Comparison of ENCODE assay signal across 26 mouse cellular contexts in genomic region chr7:24421648-24422047, GRCm38 (mm10). TPM values are rescaled to one million over a fixed set of nuclear protein-coding genes. Genes with fewer than 3 reads are reported as not detected.
DNase-seq lines count a peak whose midpoint lies in the region; ATAC-seq and TF ChIP-seq lines count a peak whose summit lies in the region.
"Had no signal": no experiment of that assay in that cellular context is flagged by ENCODE, and none has a peak within 500 bp of the region (broad histone marks: within the 10 kb centered on the region; RNA-seq: fewer than 3 reads in every experiment).

No protein-coding gene starts in this region.

- no peak for TF ChIP-seq POLR2A in cortical plate, adult 2 months (IDR thresholded peaks at IDR 0.05; ENCODE audit: extremely low read depth, insufficient read depth, low read length)

- 57% methylated on average over 7 of the region's 7 CpGs for WGBS in midbrain, embryonic 13.5 days
- 72% methylated on average over 7 of the region's 7 CpGs for WGBS in neural tube, embryonic 15.5 days

- H3K9ac ChIP-seq in midbrain, embryonic 13.5 days (replicated peaks) = no peak overlapping the region
- H3K9ac ChIP-seq in neural tube, embryonic 15.5 days (replicated peaks) = no peak overlapping the region
- H3K9ac ChIP-seq: embryonic facial prominence, embryonic 15.5 days; forebrain, embryonic 12.5 days; intestine, embryonic 15.5 days; liver, embryonic 15.5 days; neural tube, embryonic 12.5 days; stomach, embryonic 15.5 days had no signal

- peak; percentile 30; the same call in 1 of the 2 replicates for TF ChIP-seq CTCF in layer of hippocampus, adult 2 months (conservative IDR thresholded peaks at IDR 0.05)
- TF ChIP-seq CTCF in cortical plate, adult 2 months (IDR thresholded peaks at IDR 0.05; ENCODE audit: extremely low read depth, insufficient read depth, low read length) = 0 out of 2 replicates have a peak, but pooled peaks have one; percentile 12

- no peak overlapping the region for H3K4me2 ChIP-seq in midbrain, embryonic 13.5 days (replicated peaks)
- H3K4me2 ChIP-seq in neural tube, embryonic 15.5 days = no peak overlapping the region
- H3K4me2 ChIP-seq: embryonic facial prominence, embryonic 15.5 days; forebrain, embryonic 12.5 days; heart, embryonic 11.5 days; intestine, embryonic 15.5 days; limb, embryonic 13.5 days; liver, embryonic 15.5 days; neural tube, embryonic 12.5 days; stomach, embryonic 15.5 days had no signal

- peak; percentile 40 for ATAC-seq in midbrain, embryonic 13.5 days
- ATAC-seq in neural tube, embryonic 15.5 days (ENCODE audit: low FRiP score) = no peak
- ATAC-seq: intestine, embryonic 15.5 days had no signal

- H3K27me3 ChIP-seq in midbrain, embryonic 13.5 days = no peaks in the 10 kb centered on the region
- no peaks in the 10 kb centered on the region for H3K27me3 ChIP-seq in neural tube, embryonic 15.5 days (replicated peaks)
- H3K27me3 ChIP-seq: embryonic facial prominence, embryonic 15.5 days; forebrain, embryonic 12.5 days; intestine, embryonic 15.5 days; limb, embryonic 13.5 days; liver, embryonic 15.5 days; neural tube, embryonic 12.5 days; stomach, embryonic 15.5 days had no signal

- DNase-seq in cerebellum, adult 9-11 months = peak; percentile 55
- no peak for DNase-seq in cerebellum, adult 11-12 months
- no peak for DNase-seq in layer of hippocampus, adult 2 months (ENCODE audit: low spot score in 2 of 2)
- DNase-seq in layer of hippocampus, postnatal 36 days = no peak
- no peak for DNase-seq in thymus, postnatal 14 days
- DNase-seq: embryo, embryonic 11 days; gastrocnemius, postnatal 36 days; kidney, postnatal 10 days; right cerebral cortex, postnatal 14 days had no signal

- H3K27ac ChIP-seq in layer of hippocampus, adult 2 months = no peak overlapping the region
- no peak overlapping the region for H3K27ac ChIP-seq in cortical plate, adult 2 months (ENCODE audit: insufficient read depth, low read length)
- H3K27ac ChIP-seq in midbrain, embryonic 13.5 days = 0 out of 2 replicates have a peak overlapping the region, but pooled peaks have one; percentile 26
- H3K27ac ChIP-seq in neural tube, embryonic 15.5 days (replicated peaks) = no peak overlapping the region
- H3K27ac ChIP-seq: embryonic facial prominence, embryonic 15.5 days; forebrain, embryonic 12.5 days; intestine, embryonic 15.5 days; limb, embryonic 13.5 days; liver, embryonic 15.5 days; macrophage; neural tube, embryonic 12.5 days; stomach, embryonic 15.5 days had no signal

- H3K9me3 ChIP-seq in midbrain, embryonic 13.5 days = no peaks in the 10 kb centered on the region
- no peaks in the 10 kb centered on the region for H3K9me3 ChIP-seq in neural tube, embryonic 15.5 days (replicated peaks)
- H3K9me3 ChIP-seq: embryonic facial prominence, embryonic 15.5 days; forebrain, embryonic 12.5 days; intestine, embryonic 15.5 days; limb, embryonic 13.5 days; liver, embryonic 15.5 days; neural tube, embryonic 12.5 days; stomach, embryonic 15.5 days had no signal

- peaks cover 2% of the 10 kb centered on the region; the same call in 1 of the 2 replicates for H3K4me1 ChIP-seq in cortical plate, adult 2 months (ENCODE audit: control insufficient read depth, insufficient read depth, low read length)
- peaks cover 32% of the 10 kb centered on the region for H3K4me1 ChIP-seq in midbrain, embryonic 13.5 days (replicated peaks)
- H3K4me1 ChIP-seq in neural tube, embryonic 15.5 days = 0 out of 2 replicates have a peak, but pooled peaks cover 4% of the 10 kb centered on the region
- H3K4me1 ChIP-seq: embryonic facial prominence, embryonic 15.5 days; liver, embryonic 15.5 days; stomach, embryonic 15.5 days had no signal

- H3K36me3 ChIP-seq in midbrain, embryonic 13.5 days = peaks cover 43% of the 10 kb centered on the region
- H3K36me3 ChIP-seq in neural tube, embryonic 15.5 days = peaks cover 24% of the 10 kb centered on the region

- H3K4me3 ChIP-seq in layer of hippocampus, adult 2 months = no peak overlapping the region
- H3K4me3 ChIP-seq in cortical plate, adult 2 months (ENCODE audit: insufficient read depth, low read length) = no peak overlapping the region
- no peak overlapping the region for H3K4me3 ChIP-seq in midbrain, embryonic 13.5 days (replicated peaks)
- no peak overlapping the region for H3K4me3 ChIP-seq in neural tube, embryonic 15.5 days (replicated peaks)
- H3K4me3 ChIP-seq: embryonic facial prominence, embryonic 15.5 days; forebrain, embryonic 12.5 days; intestine, embryonic 15.5 days; limb, embryonic 13.5 days; liver, embryonic 15.5 days; neural tube, embryonic 12.5 days; stomach, embryonic 15.5 days had no signal

RNA-seq across cellular contexts. Expression of gene Smg9, which starts 22.2 kb away (rescaled TPM):
- total RNA-seq in layer of hippocampus, adult 2 months (2021) = 10 to 100 TPM; 34.6 to 43.6 TPM
- total RNA-seq in layer of hippocampus, postnatal 36 days (2021) = 10 to 100 TPM; 33.8 to 39.0 TPM
- polyA plus RNA-seq in cortical plate, adult 2 months (2012; rRNA removed) = 81.7 and 84.5 TPM in 2 replicates
- polyA plus RNA-seq in midbrain, embryonic 13.5 days (2015; fragmentation: Nextera tagmentation; extraction: Ambion mirVana) = 32.9 and 33.5 TPM in 2 replicates
- polyA plus RNA-seq in neural tube, embryonic 15.5 days (2015; fragmentation: Nextera tagmentation; extraction: Ambion mirVana) = 34.4 and 38.3 TPM in 2 replicates

RNA-seq across cellular contexts. Expression of gene Irgc1, which starts 30.4 kb away (rescaled TPM):
- not detected for total RNA-seq in layer of hippocampus, adult 2 months (2021)
- total RNA-seq in layer of hippocampus, postnatal 36 days (2021) = not detected
- 0.55 and 1.4 TPM in 2 replicates for polyA plus RNA-seq in cortical plate, adult 2 months (2012; rRNA removed)
- not detected in 2 replicates for polyA plus RNA-seq in midbrain, embryonic 13.5 days (2015; fragmentation: Nextera tagmentation; extraction: Ambion mirVana)
- polyA plus RNA-seq in neural tube, embryonic 15.5 days (2015; fragmentation: Nextera tagmentation; extraction: Ambion mirVana) = not detected in 2 replicates
- total RNA-seq: adrenal gland, adult 18-20 months; gastrocnemius, postnatal 36 days; heart, postnatal 25 days; layer of hippocampus, adult 8-10 months; MEL; monocyte, adult 5-6 weeks had no signal
- polyA plus RNA-seq: embryonic facial prominence, embryonic 15.5 days; forebrain, embryonic 12.5 days; heart, embryonic 11.5 days; intestine, embryonic 15.5 days; limb, embryonic 13.5 days; macrophage; neural tube, embryonic 12.5 days; stomach, embryonic 15.5 days had no signal

RNA-seq across cellular contexts. Expression of gene Plaur, which starts 40.6 kb away (rescaled TPM):
- under 1 TPM; 0.23 to 0.32 TPM for total RNA-seq in layer of hippocampus, adult 2 months (2021)
- under 1 TPM in 1 of 2 experiments, not detected in 1; 0.68 TPM for total RNA-seq in layer of hippocampus, postnatal 36 days (2021)
- polyA plus RNA-seq in cortical plate, adult 2 months (2012; rRNA removed) = 1.3 and 1.5 TPM in 2 replicates
- 1.0 and 1.2 TPM in 2 replicates for polyA plus RNA-seq in midbrain, embryonic 13.5 days (2015; fragmentation: Nextera tagmentation; extraction: Ambion mirVana)
- 1.7 and 4.6 TPM in 2 replicates for polyA plus RNA-seq in neural tube, embryonic 15.5 days (2015; fragmentation: Nextera tagmentation; extraction: Ambion mirVana)

RNA-seq across cellular contexts. Expression of gene Kcnn4, which starts 51.6 kb away (rescaled TPM):
- total RNA-seq in layer of hippocampus, adult 2 months (2021) = under 1 TPM; 0.64 to 0.67 TPM
- under 1 TPM; 0.17 to 0.48 TPM for total RNA-seq in layer of hippocampus, postnatal 36 days (2021)
- 0.47 and 0.77 TPM in 2 replicates for polyA plus RNA-seq in cortical plate, adult 2 months (2012; rRNA removed)
- polyA plus RNA-seq in midbrain, embryonic 13.5 days (2015; fragmentation: Nextera tagmentation; extraction: Ambion mirVana) = 0.40 and 0.66 TPM in 2 replicates
- polyA plus RNA-seq in neural tube, embryonic 15.5 days (2015; fragmentation: Nextera tagmentation; extraction: Ambion mirVana) = 3.0 and 11.2 TPM in 2 replicates
